Mouse (Mus musculus) urinary bladder, postnatal 4 days (tissue): ENCODE measurements at regions not wholly inside any gene's neighbourhood (a gene's known extent, or its start where the extent isn't known, plus 50 kb on each side); places are given as distances from the start of the nearest gene placed in this dataset.
A peak's percentile ranks its signal among the peaks of the same experiment; 100 is the strongest.
"Not testable (repeated sequence)": the region's sequence is repeated elsewhere in the genome, so short reads cannot be mapped to it uniquely, and the experiment has no call there.

Source experiments
- DNase-seq, 2 experiments: peaks; one replicate each; pipeline ENCODE4 v3.0.0; 2021 to 2022; ENCODE audit warnings: low spot score in 2 of 2

- no peak for DNase-seq
Observed at GRCm38 (mm10) chr15:32749971-32750370, 505.4 kb downstream of the Sema5a start.

GRCm38 (mm10) chr15:32751991-32752390, 507.4 kb downstream of the Sema5a start:
- DNase-seq = no peak

GRCm38 (mm10) chr15:32760141-32760540, 515.5 kb downstream of the Sema5a start:
- no peak for DNase-seq

- no peak for DNase-seq
Observed at GRCm38 (mm10) chr15:32766011-32766701, 521.5 kb downstream of the Sema5a start.

GRCm38 (mm10) chr15:32766746-32767471, 522.3 kb downstream of the Sema5a start:
- no peak for DNase-seq

GRCm38 (mm10) chr15:32778226-32778598, 533.6 kb downstream of the Sema5a start:
- DNase-seq = not testable (repeated sequence)

- DNase-seq = peak; percentile 80 to 83
Observed at GRCm38 (mm10) chr15:32778599-32779273, 534.1 kb downstream of the Sema5a start.

- DNase-seq = not testable (repeated sequence)
Observed at GRCm38 (mm10) chr15:32779274-32779615, 534.6 kb downstream of the Sema5a start.

GRCm38 (mm10) chr15:32781609-32782008, 537.0 kb downstream of the Sema5a start:
- not testable (repeated sequence) for DNase-seq

GRCm38 (mm10) chr15:32799222-32799621, 554.6 kb downstream of the Sema5a start:
- no peak for DNase-seq

GRCm38 (mm10) chr15:32810849-32811632, 566.4 kb downstream of the Sema5a start:
- DNase-seq = no peak

- no peak for DNase-seq
Observed at GRCm38 (mm10) chr15:32839966-32840365, 595.4 kb downstream of the Sema5a start.
